Mouse (Mus musculus) liver, embryonic 11.5 days (tissue): ENCODE results near the gene Nprl2. TPM values are rescaled to one million over a fixed set of nuclear protein-coding genes. Genes with fewer than 3 reads are reported as not detected.

ENCODE experiments used
- ATAC-seq: fragments of 200-750 bp; cut with Nextera tagmentation; replicated peaks from 2 replicates; pipeline ENCODE4 v1.8.0; 2017; ENCODE audit warnings: moderate number of reproducible peaks, mild to moderate bottlenecking, moderate TSS enrichment, moderate library complexity; ENCODE audit not compliant: low FRiP score
- DNase-seq: peaks from one replicate; pipeline ENCODE4 v3.0.0-alpha.2; 2017; ENCODE audit warnings: low spot score
- H3K27ac ChIP-seq: fragments of 300-500 bp; sonication (generic); 2 replicates; pipeline ENCODE4 v1.5.1; 2014; ENCODE audit warnings: mild to moderate bottlenecking, low read depth, low read length, control low read depth
- H3K27me3 ChIP-seq: fragments of 300-500 bp; sonication (generic); replicated peaks from 2 replicates; pipeline ENCODE4 v1.6.1; 2014; ENCODE audit warnings: low read length, mixed read lengths; ENCODE audit not compliant: control insufficient read depth, insufficient read depth
- H3K36me3 ChIP-seq: fragments of 300-500 bp; sonication (generic); 2 replicates; pipeline ENCODE4 v1.6.1; 2014; ENCODE audit warnings: mild to moderate bottlenecking, low read length, moderate library complexity, mixed read lengths; ENCODE audit not compliant: control insufficient read depth, insufficient read depth
- H3K4me1 ChIP-seq: fragments of 300-500 bp; sonication (generic); replicated peaks from 2 replicates; pipeline ENCODE4 v1.6.1; 2014; ENCODE audit warnings: low read length, mixed read lengths; ENCODE audit not compliant: control insufficient read depth, insufficient read depth
- H3K4me2 ChIP-seq: fragments of 300-500 bp; sonication (generic); 2 replicates; pipeline ENCODE4 v1.6.1; 2014; ENCODE audit warnings: mild to moderate bottlenecking, control low read depth, moderate library complexity
- H3K4me3 ChIP-seq: fragments of 300-500 bp; sonication (generic); 2 replicates; pipeline ENCODE4 v1.5.1; 2014; ENCODE audit warnings: low read depth, low read length, control low read depth
- H3K9ac ChIP-seq: fragments of 300-500 bp; sonication (generic); 2 replicates; pipeline ENCODE4 v1.6.1; 2014; ENCODE audit warnings: low read depth, low read length, control low read depth
- H3K9me3 ChIP-seq: fragments of 300-500 bp; sonication (generic); 2 replicates; pipeline ENCODE4 v1.6.1; 2016; ENCODE audit warnings: low read length, inconsistent platforms, mixed read lengths; ENCODE audit not compliant: control insufficient read depth
- WGBS: fragments of 180-500 bp; shearing (Covaris S2); extraction: QIAGEN DNeasy Blood & Tissue Kit; methylation state at CpG from one replicate; pipeline ENCODE4 v1.1.7; 2014; 5-methylcytosine and 5-hydroxymethylcytosine counted together
- polyA plus RNA-seq: library from polyadenylated mRNA; unstranded; fragments of >200 nt; fragmentation: Nextera tagmentation; extraction: Ambion mirVana; gene quantifications from 2 replicates; pipeline ENCODE4 v1.2.1, GENCODE M21; 2014

The Nprl2 gene
- polyA plus RNA-seq, 1 experiment from 2014 or later, result 31.3 TPM

DNA sequence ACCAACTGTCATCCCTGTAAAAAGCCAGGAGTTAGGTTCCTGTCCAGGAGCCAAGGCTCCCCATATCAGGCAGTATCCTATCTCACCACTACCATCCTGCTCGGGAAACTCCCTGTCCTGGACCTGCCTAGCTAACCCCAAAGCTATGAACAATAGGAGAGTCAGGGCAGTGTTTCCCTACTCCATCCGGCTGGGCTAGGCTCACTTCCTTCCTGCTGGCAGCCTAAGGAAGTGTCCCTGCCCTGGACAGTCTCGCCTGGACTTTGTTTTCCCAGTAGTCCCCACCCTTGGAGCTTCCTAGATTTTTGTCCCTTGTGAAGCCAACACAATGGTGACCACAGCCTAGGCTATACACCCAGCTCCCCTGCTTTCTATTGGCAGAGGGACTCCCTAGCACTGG, 24.8 kb downstream of the Nprl2 start:
- no peak for ATAC-seq
- peak overlapping the region; percentile 78 for H3K4me2 ChIP-seq

GRCm38 (mm10) chr9:107567702-107568319, 25.8 kb downstream of the Nprl2 start, which contains the start of gene Hyal2:
Gene Hyal2, plus strand, starts transcription at chr9:107567945.
- Histone ChIP-seq H3K27me3 (no peaks in the 10 kb centered on the region), H3K4me3 (peak within 1 kb of the TSS; percentile 80), H3K9ac (peak within 1 kb of the TSS; percentile 84), H3K9me3 (no peaks in the 10 kb centered on the region), H3K36me3 (peaks cover 23% of the 10 kb centered on the region), H3K4me2 (peak within 1 kb of the TSS; percentile 78), H3K27ac (peak within 1 kb of the TSS; percentile 80), H3K4me1 (peaks cover 62% of the 10 kb centered on the region)
- DNase-seq, result no peak
- 27% methylated on average over 18 of the region's 18 CpGs for WGBS
- ATAC-seq, result no peak

More for the DNA sequence above, 24.8 kb downstream of the Nprl2 start:
- no peaks in the 10 kb centered on the region for H3K27me3 ChIP-seq
- H3K9me3 ChIP-seq, result no peaks in the 10 kb centered on the region
- H3K36me3 ChIP-seq, result peaks cover 18% of the 10 kb centered on the region
- H3K4me1 ChIP-seq, result peaks cover 56% of the 10 kb centered on the region
- no peak for DNase-seq
- no peak overlapping the region; the same call in 1 of the 2 replicates for H3K4me3 ChIP-seq
- H3K27ac ChIP-seq, result peak overlapping the region; percentile 80
- no peak overlapping the region; the same call in 1 of the 2 replicates for H3K9ac ChIP-seq
- 57% methylated on average over 3 of the region's 3 CpGs for WGBS

- Histone ChIP-seq H3K36me3 (peaks cover 30% of the 10 kb centered on the region), H3K4me2 (peak overlapping the region; percentile 78), H3K27me3 (no peaks in the 10 kb centered on the region), H3K27ac (peak overlapping the region; percentile 80), H3K9ac (peak overlapping the region; percentile 84), H3K4me3 (peak overlapping the region; percentile 80), H3K4me1 (peaks cover 62% of the 10 kb centered on the region), H3K9me3 (no peaks in the 10 kb centered on the region)
- WGBS, result under 1% methylated on average over 41 of the region's 41 CpGs
- ATAC-seq, result peak; percentile 79
- DNase-seq, result peak; percentile 88
These were observed 26.6 kb downstream of the Nprl2 start for GRCm38 (mm10) chr9:107568331-107569261.

- no peaks in the 10 kb centered on the region for H3K9me3 ChIP-seq
- H3K9ac ChIP-seq, result peak overlapping the region; percentile 84
- DNase-seq, result no peak
- peak overlapping the region; percentile 80 for H3K4me3 ChIP-seq
- WGBS, result 0% methylated on average over 23 of the region's 23 CpGs
- H3K27me3 ChIP-seq, result no peaks in the 10 kb centered on the region
- H3K4me2 ChIP-seq, result peak overlapping the region; percentile 78
- H3K27ac ChIP-seq, result peak overlapping the region; percentile 80
- peaks cover 31% of the 10 kb centered on the region for H3K36me3 ChIP-seq
- peak; percentile 21 for ATAC-seq
- H3K4me1 ChIP-seq, result peaks cover 56% of the 10 kb centered on the region
These were observed 27.2 kb downstream of the Nprl2 start for GRCm38 (mm10) chr9:107569270-107569669.

DNA sequence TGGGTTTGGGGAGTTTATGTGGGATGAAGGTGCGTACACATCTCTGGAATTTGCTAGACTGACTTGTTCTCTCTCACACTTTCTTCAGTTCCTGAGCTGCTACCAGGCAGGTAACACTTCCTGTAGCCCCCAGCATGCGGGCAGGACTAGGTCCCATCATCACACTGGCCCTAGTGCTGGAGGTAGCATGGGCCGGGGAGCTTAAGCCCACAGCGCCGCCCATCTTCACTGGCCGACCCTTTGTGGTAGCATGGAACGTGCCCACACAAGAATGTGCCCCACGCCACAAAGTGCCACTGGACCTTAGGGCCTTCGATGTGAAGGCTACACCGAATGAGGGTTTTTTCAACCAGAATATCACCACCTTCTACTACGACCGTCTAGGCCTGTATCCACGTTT, 28.0 kb downstream of the Nprl2 start:
- Histone ChIP-seq H3K4me1 (peaks cover 51% of the 10 kb centered on the region), H3K4me2 (peak overlapping the region; percentile 78), H3K36me3 (peaks cover 29% of the 10 kb centered on the region), H3K9me3 (no peaks in the 10 kb centered on the region), H3K9ac (peak overlapping the region; percentile 84), H3K4me3 (peak overlapping the region; percentile 80), H3K27ac (peak overlapping the region; percentile 80), H3K27me3 (no peaks in the 10 kb centered on the region)
- ATAC-seq (no peak), DNase-seq (no peak)
- 57% methylated on average over 13 of the region's 13 CpGs for WGBS

DNA sequence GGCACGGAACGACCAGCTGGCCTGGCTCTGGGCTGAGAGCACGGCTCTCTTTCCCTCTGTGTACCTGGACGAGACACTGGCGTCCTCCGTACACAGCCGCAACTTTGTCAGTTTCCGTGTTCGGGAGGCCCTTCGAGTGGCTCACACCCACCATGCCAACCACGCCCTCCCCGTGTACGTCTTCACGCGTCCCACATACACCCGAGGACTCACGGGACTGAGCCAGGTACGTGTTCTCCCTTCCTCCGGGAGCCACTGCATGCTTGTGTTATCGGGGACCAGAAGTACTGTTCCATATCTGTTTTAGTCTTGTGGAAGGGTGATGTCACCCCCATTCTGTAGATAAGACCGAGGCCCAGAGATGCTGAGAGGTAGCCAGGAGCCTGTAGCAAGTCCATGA, 28.8 kb downstream of the Nprl2 start:
- Histone ChIP-seq H3K9ac (peak overlapping the region; percentile 84), H3K4me2 (peak overlapping the region; percentile 78), H3K36me3 (peaks cover 25% of the 10 kb centered on the region), H3K27me3 (no peaks in the 10 kb centered on the region), H3K9me3 (no peaks in the 10 kb centered on the region), H3K27ac (peak overlapping the region; percentile 80), H3K4me3 (peak overlapping the region; percentile 80), H3K4me1 (peaks cover 52% of the 10 kb centered on the region)
- 59% methylated on average over 21 of the region's 21 CpGs for WGBS
- ATAC-seq, result peak; percentile 64
- DNase-seq, result no peak

- Histone ChIP-seq H3K36me3 (peaks cover 25% of the 10 kb centered on the region), H3K27me3 (no peaks in the 10 kb centered on the region), H3K9me3 (no peaks in the 10 kb centered on the region), H3K27ac (peak overlapping the region; percentile 52), H3K4me2 (peak overlapping the region; percentile 78), H3K9ac (peak overlapping the region; percentile 84; the same call in 1 of the 2 replicates), H3K4me1 (peaks cover 52% of the 10 kb centered on the region), H3K4me3 (peak overlapping the region; percentile 80)
- ATAC-seq, result no peak; the same call in 1 of the 2 replicates
- 85% methylated on average over 22 of the region's 22 CpGs for whole genome bisulfite sequencing
- DNase-seq, result no peak
These were observed 29.7 kb downstream of the Nprl2 start for GRCm38 (mm10) chr9:107571534-107572326.

DNA sequence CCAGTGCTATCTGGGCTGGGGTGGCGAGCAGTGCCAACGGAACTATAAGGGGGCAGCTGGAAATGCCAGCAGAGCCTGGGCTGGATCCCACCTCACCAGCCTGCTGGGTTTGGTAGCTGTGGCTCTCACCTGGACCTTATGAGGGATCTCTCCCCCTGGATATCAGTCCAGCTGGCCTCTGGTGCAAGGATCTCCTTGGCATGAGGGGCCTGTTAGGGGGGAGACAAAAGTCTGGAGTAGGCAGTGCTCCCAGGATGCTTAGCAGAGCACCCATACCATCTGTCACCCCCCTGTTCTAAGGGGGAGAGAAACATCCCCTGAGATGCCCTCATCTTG, 30.3 kb downstream of the Nprl2 start:
- Histone ChIP-seq H3K27ac (peak overlapping the region; percentile 52), H3K9ac (no peak overlapping the region), H3K9me3 (no peaks in the 10 kb centered on the region), H3K4me1 (peaks cover 53% of the 10 kb centered on the region), H3K36me3 (peaks cover 25% of the 10 kb centered on the region), H3K27me3 (no peaks in the 10 kb centered on the region), H3K4me3 (peak overlapping the region; percentile 80; the same call in 1 of the 2 replicates), H3K4me2 (peak overlapping the region; percentile 78)
- ATAC-seq (no peak), DNase-seq (no peak)
- 95% methylated on average over 2 of the region's 2 CpGs for WGBS
